Mouse (Mus musculus) MEL (cell line): ENCODE measurements around the gene Ppil2. TPM values are rescaled to one million over a fixed set of nuclear protein-coding genes. Genes with fewer than 3 reads are reported as not detected.

ENCODE experiments used
- DNase-seq: peaks from one replicate; pipeline ENCODE4 v3.0.0; 2011; ENCODE audit warnings: low read depth, low spot score
- H3K27ac ChIP-seq: 2 replicates; pipeline ENCODE4 v1.5.1; 2012; ENCODE audit warnings: low read depth, mild to moderate bottlenecking, control low read depth, low read length, moderate library complexity; ENCODE audit not compliant: control insufficient read depth
- H3K27me3 ChIP-seq, 2 experiments: fragments of 150-350 bp in 1 of 2; sonication (generic) in 1 of 2; 2 replicates each; pipeline ENCODE4 v1.6.1; 2012; ENCODE audit warnings: low read length in 2 of 2, mild to moderate bottlenecking in 2 of 2, improper control_type of control experiment in 1 of 2, moderate library complexity in 1 of 2; ENCODE audit not compliant: insufficient read depth in 2 of 2, control insufficient read depth in 1 of 2
- H3K36me3 ChIP-seq, 2 experiments: 2 replicates each; pipeline ENCODE4 v1.6.1; 2012 to 2014; ENCODE audit warnings: low read length in 2 of 2, improper control_type of control experiment in 1 of 2, inconsistent platforms in 1 of 2, mild to moderate bottlenecking in 1 of 2; ENCODE audit not compliant: insufficient read depth in 2 of 2, control insufficient read depth in 1 of 2
- H3K4me1 ChIP-seq, 2 experiments: fragments of 150-350 bp in 1 of 2; sonication (generic) in 1 of 2; 2 replicates each; pipeline ENCODE4 v1.6.1; 2012; ENCODE audit warnings: low read length in 2 of 2, improper control_type of control experiment in 1 of 2, mild to moderate bottlenecking in 1 of 2; ENCODE audit not compliant: insufficient read depth in 2 of 2, control insufficient read depth in 1 of 2
- H3K4me3 ChIP-seq, 2 experiments: fragments of 150-350 bp in 1 of 2; sonication (generic) in 1 of 2; 2 replicates each; pipeline ENCODE4 v1.5.1; 2012; ENCODE audit warnings: low read depth in 2 of 2, low read length in 2 of 2, mild to moderate bottlenecking in 2 of 2, moderate library complexity in 2 of 2, control low read depth in 1 of 2, improper control_type of control experiment in 1 of 2; ENCODE audit not compliant: control insufficient read depth in 1 of 2, insufficient read depth in 1 of 2
- H3K79me2 ChIP-seq: 2 replicates; pipeline ENCODE4 v1.6.1; 2012; ENCODE audit warnings: mild to moderate bottlenecking, low read length, moderate library complexity; ENCODE audit not compliant: control insufficient read depth, poor library complexity, insufficient read depth
- H3K9ac ChIP-seq: 2 replicates; pipeline ENCODE4 v1.6.1; 2012; ENCODE audit warnings: low read depth, mild to moderate bottlenecking, control low read depth, low read length, moderate library complexity; ENCODE audit not compliant: control insufficient read depth, poor library complexity, severe bottlenecking
- H3K9me3 ChIP-seq: fragments of 150-350 bp; sonication (generic); replicated peaks from 2 replicates; pipeline ENCODE4 v1.6.1; 2012; ENCODE audit warnings: mild to moderate bottlenecking, low read length, improper control_type of control experiment, moderate library complexity; ENCODE audit not compliant: insufficient read depth
- BHLHE40 ChIP-seq: IDR thresholded peaks from 2 replicates; pipeline ENCODE4 v1.6.1; 2012; ENCODE audit warnings: low read depth, mild to moderate bottlenecking, inconsistent platforms, low read length, improper control_type of control experiment, borderline replicate concordance
- CHD1 ChIP-seq: IDR thresholded peaks from 2 replicates; pipeline ENCODE4 v1.6.1; 2012; ENCODE audit warnings: low read depth, mild to moderate bottlenecking, inconsistent platforms, low read length, improper control_type of control experiment
- CHD2 ChIP-seq: IDR thresholded peaks from 2 replicates; pipeline ENCODE4 v1.6.1; 2011; ENCODE audit warnings: low read length, improper control_type of control experiment
- CTCF ChIP-seq, 3 experiments: IDR thresholded peaks in 2 of 3; conservative IDR thresholded peaks in 1 of 3; 2 replicates each; pipeline ENCODE4 v1.5.1; 2011 to 2012; ENCODE audit warnings: low read length in 3 of 3, low read depth in 2 of 3, mild to moderate bottlenecking in 2 of 3, improper control_type of control experiment in 1 of 3, inconsistent platforms in 1 of 3, mixed read lengths in 1 of 3, moderate library complexity in 1 of 3; ENCODE audit not compliant: control insufficient read depth in 1 of 3, insufficient read depth in 1 of 3, poor library complexity in 1 of 3, severe bottlenecking in 1 of 3
- E2F4 ChIP-seq: IDR thresholded peaks from 2 replicates; pipeline ENCODE4 v1.6.1; 2011; ENCODE audit warnings: low read depth, low read length, improper control_type of control experiment, borderline replicate concordance
- ELF1 ChIP-seq: IDR thresholded peaks from 2 replicates; pipeline ENCODE4 v1.6.1; 2014; ENCODE audit warnings: low read depth, mild to moderate bottlenecking, inconsistent platforms, low read length, improper control_type of control experiment, moderate library complexity
- ETS1 ChIP-seq: IDR thresholded peaks from 2 replicates; pipeline ENCODE4 v1.6.1; 2012; ENCODE audit warnings: low read depth, mild to moderate bottlenecking, inconsistent platforms, low read length, improper control_type of control experiment, moderate library complexity
- GABPA ChIP-seq: IDR thresholded peaks from 2 replicates; pipeline ENCODE4 v1.6.1; 2012; ENCODE audit warnings: low read depth, mild to moderate bottlenecking, inconsistent platforms, low read length, improper control_type of control experiment, moderate library complexity
- JUND ChIP-seq: IDR thresholded peaks from 2 replicates; pipeline ENCODE4 v1.6.1; 2011; ENCODE audit warnings: low read depth, mild to moderate bottlenecking, improper control_type of control experiment, low read length
- MAFK ChIP-seq: IDR thresholded peaks from 2 replicates; pipeline ENCODE4 v1.6.1; 2011; ENCODE audit warnings: low read depth, mild to moderate bottlenecking, low read length, improper control_type of control experiment, borderline replicate concordance
- MEF2A ChIP-seq: IDR thresholded peaks from 2 replicates; pipeline ENCODE4 v1.6.1; 2014; ENCODE audit warnings: low read depth, mild to moderate bottlenecking, inconsistent platforms, low read length, improper control_type of control experiment; ENCODE audit not compliant: poor library complexity, insufficient replicate concordance, severe bottlenecking; ENCODE audit errors: extremely low read depth
- MXI1 ChIP-seq: IDR thresholded peaks from 2 replicates; pipeline ENCODE4 v1.6.1; 2011; ENCODE audit warnings: mild to moderate bottlenecking, low read depth, low read length, improper control_type of control experiment
- MYB ChIP-seq: IDR thresholded peaks from 2 replicates; pipeline ENCODE4 v1.6.1; 2011; ENCODE audit warnings: mild to moderate bottlenecking, low read depth, low read length, improper control_type of control experiment
- MYC ChIP-seq: IDR thresholded peaks from 2 replicates; pipeline ENCODE4 v1.6.1; 2011; ENCODE audit warnings: low read depth, mild to moderate bottlenecking, low read length, improper control_type of control experiment, moderate library complexity
- NELFE ChIP-seq: IDR thresholded peaks from 2 replicates; pipeline ENCODE4 v1.6.1; 2011; ENCODE audit warnings: low read depth, low read length, improper control_type of control experiment
- POLR2A ChIP-seq, 2 experiments: IDR thresholded peaks; 2 replicates each; pipeline ENCODE4 v1.6.1; 2011 to 2012; ENCODE audit warnings: low read length in 2 of 2, mild to moderate bottlenecking in 2 of 2, control low read depth in 1 of 2, improper control_type of control experiment in 1 of 2, low read depth in 1 of 2, moderate library complexity in 1 of 2; ENCODE audit not compliant: control insufficient read depth in 1 of 2, insufficient read depth in 1 of 2, poor library complexity in 1 of 2
- POLR2AphosphoS2 ChIP-seq: IDR thresholded peaks from 2 replicates; pipeline ENCODE4 v1.6.1; 2011; ENCODE audit warnings: low read length, improper control_type of control experiment
- POLR2AphosphoS5 ChIP-seq: IDR thresholded peaks from 2 replicates; pipeline ENCODE4 v1.6.1; 2012; ENCODE audit warnings: low read depth, borderline replicate concordance, mild to moderate bottlenecking, inconsistent platforms, low read length, moderate library complexity, mixed read lengths
- RAD21 ChIP-seq: IDR thresholded peaks from 2 replicates; pipeline ENCODE4 v1.6.1; 2011; ENCODE audit warnings: mild to moderate bottlenecking, low read depth, low read length, improper control_type of control experiment
- SIN3A ChIP-seq: IDR thresholded peaks from 2 replicates; pipeline ENCODE4 v1.6.1; 2012; ENCODE audit warnings: low read length, improper control_type of control experiment, inconsistent platforms
- SMC3 ChIP-seq: IDR thresholded peaks from 2 replicates; pipeline ENCODE4 v1.6.1; 2011; ENCODE audit warnings: low read depth, low read length, improper control_type of control experiment
- TAL1 ChIP-seq: IDR thresholded peaks from 2 replicates; pipeline ENCODE4 v1.6.1; 2012; ENCODE audit warnings: mild to moderate bottlenecking, inconsistent platforms, low read length, moderate library complexity, mixed read lengths
- TBP ChIP-seq: IDR thresholded peaks from 2 replicates; pipeline ENCODE4 v1.8.0; 2011; ENCODE audit warnings: low read depth, low read length, improper control_type of control experiment
- TCF12 ChIP-seq: IDR thresholded peaks from 2 replicates; pipeline ENCODE4 v1.6.1; 2014; ENCODE audit warnings: low read depth, mild to moderate bottlenecking, inconsistent platforms, low read length, improper control_type of control experiment, moderate library complexity
- UBTF ChIP-seq: IDR thresholded peaks from 2 replicates; pipeline ENCODE4 v1.6.1; 2012; ENCODE audit warnings: low read depth, mild to moderate bottlenecking, inconsistent platforms, low read length, improper control_type of control experiment, moderate library complexity, borderline replicate concordance; ENCODE audit not compliant: insufficient read depth
- ZC3H11A ChIP-seq: IDR thresholded peaks from 2 replicates; pipeline ENCODE4 v1.6.1; 2012; ENCODE audit warnings: low read depth, mild to moderate bottlenecking, inconsistent platforms, low read length, improper control_type of control experiment
- ZKSCAN1 ChIP-seq: IDR thresholded peaks from 2 replicates; pipeline ENCODE4 v1.6.1; 2012; ENCODE audit warnings: low read depth, mild to moderate bottlenecking, inconsistent platforms, low read length, improper control_type of control experiment, moderate library complexity
- ZMIZ1 ChIP-seq: IDR thresholded peaks from 2 replicates; pipeline ENCODE4 v1.6.1; 2012; ENCODE audit warnings: low read depth, mild to moderate bottlenecking, inconsistent platforms, low read length, improper control_type of control experiment, moderate library complexity
- ZNF384 ChIP-seq: IDR thresholded peaks from 2 replicates; pipeline ENCODE4 v1.6.1; 2012; ENCODE audit warnings: low read depth, mild to moderate bottlenecking, inconsistent platforms, low read length, improper control_type of control experiment
- polyA plus RNA-seq, 2 experiments: library from polyadenylated mRNA; stranded (reverse) in 1 of 2; unstranded in 1 of 2; fragments of >175 nt in 1 of 2; fragments of >200 nt in 1 of 2; gene quantifications; 2 replicates each; pipeline versions ENCODE4 v1.2.1 to v1.2.4; 2012; ENCODE audit warnings: low replicate concordance in 2 of 2, low read depth in 1 of 2; ENCODE audit not compliant: insufficient read length in 2 of 2, insufficient read depth in 1 of 2, missing spikeins in 1 of 2
- total RNA-seq: library from RNA; depleted of rRNA; stranded (reverse); fragments of 300-350 nt; gene quantifications from 2 replicates; pipeline ENCODE4 v1.2.3, GENCODE M21; 2012

Ppil2 gene
- total and polyA plus RNA-seq, 3 experiments, result 62.9 to 81.2 TPM; not detected in 1

GRCm38 (mm10) chr16:17069511-17070443, 41.3 kb downstream of the Ppil2 start, which contains the start of gene Ypel1:
TSS of gene Ypel1 (plus strand) at chr16:17069696.
- Histone ChIP-seq H3K9ac (peak within 1 kb of the TSS; percentile 61), H3K79me2 (no peaks in the 10 kb centered on the region), H3K27ac (no peak within 1 kb of the TSS), H3K27me3 (no peaks in the 10 kb centered on the region; a peak in 1 of 4 replicates), H3K9me3 (no peaks in the 10 kb centered on the region), H3K4me3 (peak within 1 kb of the TSS; percentile 71 to 79), H3K4me1 (peaks cover 2 to 12% of the 10 kb centered on the region in 2 experiments; a peak in 2 of 4 replicates), H3K36me3 (peaks cover 0 to 13% of the 10 kb centered on the region in 2 experiments; a peak in 2 of 4 replicates)
- peak; percentile 67 for DNase-seq
- TF ChIP-seq ZKSCAN1 (no peak), NELFE (no peak), MYC (peak; percentile 37; the same call in 1 of the 2 replicates), SIN3A (peak; percentile 58; the same call in 1 of the 2 replicates), MYB (no peak), ZNF384 (peak; percentile 62), POLR2AphosphoS5 (no peak), TCF12 (no peak), RAD21 (peak; percentile 48), E2F4 (no peak), ZC3H11A (peak; percentile 44; the same call in 1 of the 2 replicates), BHLHE40 (peak; percentile 35; the same call in 1 of the 2 replicates), SMC3 (peak; percentile 60), CTCF (IDR thresholded peaks at IDR 0.05 in 2 of 3, conservative IDR thresholded peaks at IDR 0.05 in 1 of 3; ENCODE audit: control insufficient read depth in 1 of 3, insufficient read depth in 1 of 3, low read depth in 2 of 3, low read length in 3 of 3, poor library complexity in 1 of 3, severe bottlenecking in 1 of 3) (peak in 2 of 3 experiments; percentile 28 to 70; a peak in 3 of 6 replicates), MXI1 (peak; percentile 70), POLR2A (IDR thresholded peaks at IDR 0.05; ENCODE audit: control insufficient read depth in 1 of 2, insufficient read depth in 1 of 2, low read depth in 1 of 2, low read length in 2 of 2, poor library complexity in 1 of 2) (peak in 1 of 2 experiments; percentile 34; a peak in 1 of 4 replicates), MEF2A (no peak), GABPA (no peak)

- Histone ChIP-seq H3K4me1 (peaks cover 2 to 12% of the 10 kb centered on the region in 2 experiments; a peak in 2 of 4 replicates), H3K27me3 (no peaks in the 10 kb centered on the region; a peak in 1 of 4 replicates), H3K9ac (no peak overlapping the region), H3K27ac (no peak overlapping the region), H3K9me3 (no peaks in the 10 kb centered on the region), H3K36me3 (peaks cover 0 to 13% of the 10 kb centered on the region in 2 experiments; a peak in 2 of 4 replicates), H3K79me2 (no peaks in the 10 kb centered on the region), H3K4me3 (no peak overlapping the region)
- peak; percentile 68 for DNase-seq
- TF ChIP-seq POLR2AphosphoS2 (no peak), TCF12 (no peak; the same call in 1 of the 2 replicates), CHD1 (no peak), ETS1 (peak; percentile 81), UBTF (no peak), ELF1 (no peak), JUND (no peak), MAFK (peak; percentile 45; the same call in 1 of the 2 replicates), POLR2AphosphoS5 (no peak), TBP (peak; percentile 67), CHD2 (no peak), E2F4 (no peak), MYB (no peak), SMC3 (no peak; the same call in 1 of the 2 replicates), TAL1 (no peak), ZMIZ1 (no peak)
Observed at GRCm38 (mm10) chr16:17067552-17067951, 43.5 kb downstream of the Ppil2 start.
